Mouse (Mus musculus): ENCODE data around the gene Rai14.

The Rai14 gene

DNA sequence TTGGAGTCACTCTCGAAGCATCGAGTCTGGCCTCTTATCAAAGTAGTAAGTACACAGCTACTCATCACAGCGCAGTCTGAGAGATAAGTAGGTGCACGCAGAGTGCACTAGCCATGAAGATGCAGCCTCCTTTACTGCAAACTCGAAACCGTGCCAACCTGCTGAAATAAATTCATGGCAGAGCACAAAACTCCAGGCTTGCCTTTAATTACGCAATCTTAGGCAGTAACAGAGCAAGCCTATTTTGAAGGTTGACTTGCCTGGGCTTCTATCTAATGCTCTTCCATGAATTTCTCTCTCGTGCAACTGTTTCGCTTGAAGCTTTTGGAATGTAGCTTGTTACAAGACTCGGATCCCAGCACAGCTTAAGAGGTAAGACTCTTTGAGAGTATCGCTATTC is 25.1 kb downstream of the Rai14 start:
- in situ Hi-C loops (cut with MseI, MboI) = no loop called here

DNA sequence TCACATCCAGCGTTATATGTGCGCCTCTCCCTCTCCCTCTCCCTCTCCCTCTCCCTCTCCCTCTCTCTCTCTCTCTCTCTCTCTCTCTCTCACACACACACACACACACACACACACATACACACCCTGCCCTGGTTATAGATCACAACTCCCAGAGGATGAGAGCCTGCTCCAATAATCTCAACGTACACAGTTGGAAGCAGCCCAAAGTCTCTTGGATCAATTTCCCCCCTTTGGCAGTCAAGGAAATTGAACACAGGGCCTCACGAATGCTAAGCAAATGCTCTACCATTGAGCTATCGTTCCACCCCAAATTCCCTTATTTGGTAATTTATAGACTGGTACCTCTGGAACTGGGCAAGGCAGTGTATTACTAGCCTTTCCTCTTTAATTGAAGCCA is 25.7 kb downstream of the Rai14 start:
- in situ Hi-C loops (cut with MseI, MboI) = no loop called here

GRCm38 (mm10) chr15:10687365-10687764 is 27.1 kb downstream of the Rai14 start:
- in situ Hi-C loops (cut with MseI, MboI) = no loop called here

- in situ Hi-C loops (cut with MseI, MboI) = no loop called here
Observed at GRCm38 (mm10) chr15:10685692-10686430, 28.6 kb downstream of the Rai14 start.

GRCm38 (mm10) chr15:10683687-10684203 is 30.7 kb downstream of the Rai14 start:
- in situ Hi-C loops (cut with MseI, MboI) = no loop called here

GRCm38 (mm10) chr15:10680514-10680913 is 33.9 kb downstream of the Rai14 start:
- in situ Hi-C loops (cut with MseI, MboI) = no loop called here

DNA sequence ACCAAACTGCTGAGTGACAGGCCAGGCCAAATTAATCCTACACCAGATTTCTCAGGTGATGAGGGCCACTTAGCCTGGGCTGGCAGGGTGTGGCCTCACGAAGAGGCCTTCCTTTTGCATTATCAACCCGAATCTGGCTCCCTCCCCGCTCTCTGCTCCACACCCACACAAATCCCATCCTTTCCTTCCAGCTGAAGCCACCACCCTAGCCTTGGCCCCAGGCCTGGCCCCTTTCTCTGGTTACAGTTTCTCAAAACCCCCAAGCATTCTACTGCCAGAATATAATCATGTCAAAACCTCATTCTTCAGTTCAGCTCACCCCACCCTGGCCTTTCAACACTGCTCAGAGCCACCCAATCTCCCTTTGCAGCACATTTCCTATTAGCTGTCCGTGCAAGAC is 34.9 kb downstream of the Rai14 start:
- in situ Hi-C loops (cut with MseI, MboI) = no loop called here

DNA sequence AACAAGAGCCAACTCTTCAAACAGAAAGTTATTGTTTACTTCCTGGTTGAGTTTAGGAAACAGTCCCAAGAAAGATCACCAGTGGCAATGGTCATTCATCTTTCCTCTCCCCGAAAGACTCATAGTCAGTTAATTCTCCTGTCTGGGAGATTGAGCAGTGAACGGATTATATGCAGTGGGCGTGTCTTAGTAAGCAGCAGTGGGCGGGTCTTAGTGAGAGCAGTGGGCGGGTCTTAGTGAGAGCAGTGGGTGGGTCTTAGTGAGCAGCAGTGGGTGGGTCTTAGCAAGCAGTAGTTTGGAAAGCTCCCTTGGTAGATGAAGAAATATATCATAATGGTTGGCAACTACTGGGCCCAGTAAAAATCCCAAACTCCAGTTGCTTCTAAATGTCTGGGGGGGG is 38.6 kb downstream of the Rai14 start:
- in situ Hi-C loops (cut with MseI, MboI) = no loop called here

DNA sequence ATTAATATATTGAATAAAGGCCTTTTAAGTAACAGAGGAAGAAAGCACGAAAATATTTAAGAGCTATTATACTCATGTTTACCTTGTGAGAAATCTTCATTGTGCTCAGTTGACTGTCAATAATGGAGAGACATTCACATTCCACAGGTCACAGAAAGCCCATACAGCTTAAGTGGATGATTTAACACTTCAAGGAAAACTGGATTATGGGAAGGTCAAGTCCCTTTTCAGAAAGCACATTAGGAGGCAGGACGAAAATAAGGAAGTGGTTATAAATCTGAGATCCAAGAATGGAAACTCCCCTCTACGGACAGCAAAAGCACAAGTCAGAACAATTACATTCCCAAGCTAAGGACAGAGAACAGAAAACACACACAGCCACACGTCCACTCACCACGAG is 41.5 kb downstream of the Rai14 start:
- in situ Hi-C loops (cut with MseI, MboI) = no loop called here

DNA sequence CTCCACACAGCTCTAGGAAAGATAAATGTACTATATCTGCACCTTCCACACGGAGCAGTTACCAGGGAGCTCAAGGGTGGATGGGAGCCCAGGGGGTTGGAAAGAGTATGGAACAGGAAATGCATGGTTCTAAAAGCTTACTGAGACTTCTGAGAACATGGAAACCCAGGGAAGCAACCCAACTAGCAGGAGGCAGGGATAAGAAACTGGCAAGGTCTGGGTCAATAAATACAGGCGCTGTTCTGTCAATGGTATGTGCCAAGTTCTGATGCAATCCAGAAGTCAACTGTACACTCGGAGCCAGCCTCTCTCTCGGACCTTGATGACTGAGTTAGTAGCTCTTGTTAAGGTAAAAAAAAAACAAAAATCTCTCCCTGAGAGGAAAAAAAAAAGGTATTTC is 42.6 kb downstream of the Rai14 start:
- in situ Hi-C loops (cut with MseI, MboI) = no loop called here

DNA sequence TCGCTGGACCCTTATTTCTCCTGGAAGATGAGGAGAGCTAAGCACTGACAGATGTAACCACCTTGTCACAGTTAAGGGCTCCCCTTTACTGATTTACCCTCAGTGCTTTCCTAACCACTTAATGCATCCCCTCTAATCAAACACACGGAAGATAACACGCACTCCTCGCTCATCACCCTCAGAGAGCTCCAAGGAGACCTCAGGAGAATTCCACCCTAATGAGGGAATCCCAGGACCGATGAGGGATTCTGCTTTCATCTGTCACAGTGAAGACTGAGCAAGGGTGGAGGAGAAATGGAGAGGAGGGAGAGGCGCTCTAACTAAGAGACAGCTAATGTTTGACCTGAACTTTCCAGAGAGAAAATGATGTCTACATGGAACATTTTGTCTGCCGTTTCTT is 44.3 kb downstream of the Rai14 start:
- in situ Hi-C loops (cut with MseI, MboI) = no loop called here

GRCm38 (mm10) chr15:10668120-10668900 is 46.1 kb downstream of the Rai14 start:
- in situ Hi-C loops (cut with MseI, MboI) = no loop called here

GRCm38 (mm10) chr15:10665816-10666215 is 48.6 kb downstream of the Rai14 start:
- in situ Hi-C loops (cut with MseI, MboI) = no loop called here

DNA sequence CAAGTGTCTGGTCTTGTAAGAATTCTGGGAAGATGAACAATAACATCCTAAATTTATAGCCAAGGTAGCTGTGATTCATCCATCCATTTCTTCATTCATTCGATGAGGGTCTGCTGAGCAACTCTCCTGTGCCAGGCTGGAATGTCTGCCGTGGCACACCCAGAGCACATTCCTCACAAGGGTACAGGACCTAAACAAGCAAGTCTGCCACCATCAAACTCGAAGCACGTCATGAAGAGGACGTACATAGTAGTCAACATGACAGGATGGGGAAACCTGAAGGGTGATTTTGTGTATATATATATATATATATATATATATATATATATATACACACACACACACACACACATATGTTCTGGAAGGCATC is 49.9 kb downstream of the Rai14 start:
- in situ Hi-C loops (cut with MseI, MboI) = no loop called here

GRCm38 (mm10) chr15:10663793-10664528 is 50.5 kb downstream of the Rai14 start:
- in situ Hi-C loops (cut with MseI, MboI) = no loop called here

DNA sequence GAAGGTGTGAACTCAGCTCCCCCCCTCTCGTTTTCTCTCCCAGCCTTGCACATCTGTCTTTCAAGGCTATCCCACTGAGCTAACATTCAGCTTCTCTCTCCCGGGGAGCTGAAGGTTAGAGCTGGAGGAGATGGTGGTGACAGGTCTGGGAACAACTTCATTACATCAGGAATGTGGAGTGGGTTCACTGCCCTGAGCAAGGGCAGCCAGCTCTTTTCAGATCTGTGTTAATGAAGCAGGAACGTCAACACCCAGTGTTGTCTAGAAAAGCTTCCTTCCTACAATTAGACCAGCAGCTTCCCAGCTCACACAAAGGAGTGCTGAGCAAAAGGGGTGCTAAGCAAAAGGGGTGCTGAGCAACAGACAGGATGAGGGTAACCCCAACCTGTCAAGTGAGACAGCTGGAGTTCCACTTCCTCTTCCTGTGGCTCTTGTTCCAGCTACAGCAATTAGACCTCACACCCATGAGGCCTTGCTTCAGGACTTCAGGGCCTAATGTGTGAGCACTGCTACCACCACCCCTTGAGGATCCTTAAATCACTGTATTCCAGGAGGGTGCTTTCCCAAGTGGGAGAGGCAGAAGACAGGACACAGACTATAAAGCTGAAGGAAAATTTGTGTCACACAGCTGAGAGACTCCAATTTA is 52.3 kb downstream of the Rai14 start:
- in situ Hi-C loops (cut with MseI, MboI) = no loop called here

GRCm38 (mm10) chr15:10658803-10659202 is 55.6 kb downstream of the Rai14 start:
- in situ Hi-C loops (cut with MseI, MboI) = no loop called here

GRCm38 (mm10) chr15:10656146-10656545 is 58.3 kb downstream of the Rai14 start:
- in situ Hi-C loops (cut with MseI, MboI) = no loop called here

GRCm38 (mm10) chr15:10655151-10655905 is 59.1 kb downstream of the Rai14 start:
- in situ Hi-C loops (cut with MseI, MboI) = no loop called here

GRCm38 (mm10) chr15:10654696-10655095 is 59.7 kb downstream of the Rai14 start:
- in situ Hi-C loops (cut with MseI, MboI) = no loop called here

GRCm38 (mm10) chr15:10652931-10653475 is 61.4 kb downstream of the Rai14 start:
- in situ Hi-C loops (cut with MseI, MboI) = no loop called here

All from mouse trophoblast stem cell (cell line).